ENCODE assay signal across 7 mouse cellular contexts in genomic region chr15:81235086-81235920, GRCm38 (mm10). TPM values are rescaled to one million over a fixed set of nuclear protein-coding genes. Genes with fewer than 3 reads are reported as not detected.
DNase-seq lines count a peak whose midpoint lies in the region; ATAC-seq and TF ChIP-seq lines count a peak whose summit lies in the region.

Gene Mchr1 (plus strand): TSS chr15:81235499.

- 4% methylated on average over 25 of the region's 25 CpGs for WGBS in kidney, adult 2 months
- 0% methylated on average over 25 of the region's 25 CpGs for WGBS in limb, embryonic 11.5 days
- WGBS in midbrain, embryonic 14.5 days, result 1% methylated on average over 25 of the region's 25 CpGs

- intact Hi-C loops in gastrocnemius, postnatal 36 days (cut with DNase I), result no loop called here

- peak; percentile 43 for TF ChIP-seq CTCF in kidney, adult 2 months (conservative IDR thresholded peaks at IDR 0.05; ENCODE audit: insufficient read depth, insufficient read length, low read depth, low read length)

- no peaks in the 10 kb centered on the region for H3K36me3 ChIP-seq in kidney, adult 2 months (ENCODE audit: control insufficient read depth, insufficient read depth, low read length)
- no peaks in the 10 kb centered on the region for H3K36me3 ChIP-seq in limb, embryonic 11.5 days (ENCODE audit: control insufficient read depth, insufficient read depth, low read length)
- no peaks in the 10 kb centered on the region for H3K36me3 ChIP-seq in midbrain, embryonic 14.5 days (ENCODE audit: control insufficient read depth, insufficient read depth, low read length)

- peak within 1 kb of the TSS; percentile 36; the same call in 1 of the 2 replicates for H3K9ac ChIP-seq in limb, embryonic 11.5 days (ENCODE audit: low read length)
- peak within 1 kb of the TSS; percentile 68 for H3K9ac ChIP-seq in midbrain, embryonic 14.5 days (replicated peaks; ENCODE audit: low read length)

- peaks cover 5% of the 10 kb centered on the region; the same call in 1 of the 2 replicates for H3K4me1 ChIP-seq in kidney, adult 2 months (ENCODE audit: control insufficient read depth, insufficient read depth, low read length)
- H3K4me1 ChIP-seq in limb, embryonic 11.5 days (ENCODE audit: control insufficient read depth, insufficient read depth, low read length), result 0 out of 2 replicates have a peak, but pooled peaks cover 2% of the 10 kb centered on the region
- H3K4me1 ChIP-seq in midbrain, embryonic 14.5 days (ENCODE audit: control insufficient read depth, insufficient read depth, low read length), result peaks cover 10% of the 10 kb centered on the region

- ATAC-seq in limb, embryonic 11.5 days (ENCODE audit: insufficient number of reproducible peaks, low FRiP score, low TSS enrichment, low read depth), result peak; percentile 54; the same call in 1 of the 2 replicates
- ATAC-seq in midbrain, embryonic 14.5 days (ENCODE audit: low FRiP score, low TSS enrichment), result peak; percentile 84; the same call in 1 of the 2 replicates

- DNase-seq in brain, embryonic 18.5 days (ENCODE audit: low read depth, low spot score), result peak; percentile 37
- peak; percentile 81 for DNase-seq in embryo, embryonic 11 days
- DNase-seq in gastrocnemius, postnatal 36 days, result peak; percentile 47 to 55
- DNase-seq in kidney, adult 2 months, result peak; percentile 61
- peak; percentile 73 for DNase-seq in limb, embryonic 11.5 days (ENCODE audit: low spot score)
- DNase-seq in midbrain, embryonic 14.5 days, result peak; percentile 89
- DNase-seq in telencephalon, adult 2 months (ENCODE audit: low read depth, low spot score), result peak; percentile 70

- no peak for TF ChIP-seq POLR2A in kidney, adult 2 months (IDR thresholded peaks at IDR 0.05; ENCODE audit: low read depth, low read length)

- H3K27me3 ChIP-seq in kidney, adult 2 months (replicated peaks; ENCODE audit: control insufficient read depth, insufficient read depth, low read length), result no peaks in the 10 kb centered on the region
- peaks cover 6% of the 10 kb centered on the region; the same call in 1 of the 2 replicates for H3K27me3 ChIP-seq in limb, embryonic 11.5 days (ENCODE audit: control insufficient read depth, insufficient read depth, low read length)
- H3K27me3 ChIP-seq in midbrain, embryonic 14.5 days (ENCODE audit: control insufficient read depth, insufficient read depth, low read length), result no peaks in the 10 kb centered on the region

- H3K4me2 ChIP-seq in limb, embryonic 11.5 days (ENCODE audit: low read depth, severe bottlenecking), result peak within 1 kb of the TSS; percentile 69
- H3K4me2 ChIP-seq in midbrain, embryonic 14.5 days (ENCODE audit: low read length), result peak within 1 kb of the TSS; percentile 87

- H3K27ac ChIP-seq in kidney, adult 2 months (ENCODE audit: insufficient read depth, low read depth, low read length), result no peak within 1 kb of the TSS
- no peak within 1 kb of the TSS for H3K27ac ChIP-seq in limb, embryonic 11.5 days (replicated peaks; ENCODE audit: low read depth, low read length)
- peak within 1 kb of the TSS; percentile 73 for H3K27ac ChIP-seq in midbrain, embryonic 14.5 days (replicated peaks; ENCODE audit: low read depth, low read length)

- peak within 1 kb of the TSS; percentile 42 for H3K4me3 ChIP-seq in kidney, adult 2 months (ENCODE audit: insufficient read depth, low read depth, low read length)
- peak within 1 kb of the TSS; percentile 33 for H3K4me3 ChIP-seq in limb, embryonic 11.5 days (ENCODE audit: low read depth, low read length)
- H3K4me3 ChIP-seq in midbrain, embryonic 14.5 days (replicated peaks; ENCODE audit: low read depth, low read length), result peak within 1 kb of the TSS; percentile 48

- no peaks in the 10 kb centered on the region for H3K9me3 ChIP-seq in limb, embryonic 11.5 days (ENCODE audit: control insufficient read depth, low read length)
- no peaks in the 10 kb centered on the region for H3K9me3 ChIP-seq in midbrain, embryonic 14.5 days (ENCODE audit: control insufficient read depth, low read length)

RNA-seq across cellular contexts. Expression of gene Mchr1, which starts in this region (rescaled TPM):
- 1 to 10 TPM; 1.4 to 2.4 TPM for total RNA-seq in gastrocnemius, postnatal 36 days (2021)
- polyA plus RNA-seq in kidney, adult 2 months (2012; rRNA removed), result 2.1 and 2.3 TPM in 2 replicates
- 0.28 and 0.55 TPM in 2 replicates for polyA plus RNA-seq in limb, embryonic 11.5 days (2014; fragmentation: Nextera tagmentation; extraction: Ambion mirVana)
- polyA plus RNA-seq in midbrain, embryonic 14.5 days (2014; fragmentation: Nextera tagmentation; extraction: Ambion mirVana), result 3.2 and 4.9 TPM in 2 replicates

Comparison
In these comparisons a context has a peak if more than half of its experiments do, and no peak if none do; other contexts are left out.
1. Peak in DNase-seq, ATAC-seq, H3K4me3 ChIP-seq, H3K9ac ChIP-seq and H3K4me2 ChIP-seq in limb, embryonic 11.5 days; RNA of the gene not detected or under 1 TPM.
2. DNase-seq: peak in every context shown above with its lines; median percentile 89 in midbrain, embryonic 14.5 days; 81 in embryo, embryonic 11 days; 73 in limb, embryonic 11.5 days; 70 in telencephalon, adult 2 months; 61 in kidney, adult 2 months; 51 in gastrocnemius, postnatal 36 days; 37 in brain, embryonic 18.5 days.